Mouse (Mus musculus) E14TG2a.4 (cell line): Measurements from ENCODE around the gene Timm8a2.

Experiments used
- H3K27me3 ChIP-seq: 2 replicates; pipeline ENCODE4 v1.6.1; 2014; ENCODE audit warnings: low read length, control low read depth; ENCODE audit not compliant: insufficient read depth
- H3K36me3 ChIP-seq: 2 replicates; pipeline ENCODE4 v1.6.1; 2014; ENCODE audit warnings: low read length, control low read depth; ENCODE audit not compliant: insufficient read depth
- H3K4me1 ChIP-seq: replicated peaks from 2 replicates; pipeline ENCODE4 v1.6.1; 2014; ENCODE audit warnings: low read depth, low read length, control low read depth
- H3K4me3 ChIP-seq: replicated peaks from 2 replicates; pipeline ENCODE4 v1.5.1; 2014; ENCODE audit warnings: mild to moderate bottlenecking, low read length
- H3K9me3 ChIP-seq: 2 replicates; pipeline ENCODE4 v1.6.1; 2014; ENCODE audit warnings: low read length, control low read depth
- CTCF ChIP-seq: conservative IDR thresholded peaks from 2 replicates; pipeline ENCODE4 v1.5.1; 2014; ENCODE audit warnings: low read length
- NANOG ChIP-seq: IDR thresholded peaks from 2 replicates; pipeline ENCODE4 v1.6.1; 2014; ENCODE audit warnings: borderline replicate concordance, low read length, mixed read lengths
- POU5F1 ChIP-seq: IDR thresholded peaks from 2 replicates; pipeline ENCODE4 v1.6.1; 2014; ENCODE audit warnings: low read length, borderline replicate concordance

Gene Timm8a2

GRCm38 (mm10) chr14:122017958-122018357, 16.5 kb upstream of the Timm8a2 start:
- Histone ChIP-seq H3K27me3 (no peaks in the 10 kb centered on the region), H3K4me1 (peaks cover 28% of the 10 kb centered on the region), H3K36me3 (peaks cover 56% of the 10 kb centered on the region), H3K4me3 (no peak overlapping the region), H3K9me3 (no peaks in the 10 kb centered on the region)
- no peak for TF ChIP-seq NANOG
- TF ChIP-seq POU5F1: no peak
- no peak for TF ChIP-seq CTCF

GRCm38 (mm10) chr14:122019389-122019788, 15.1 kb upstream of the Timm8a2 start:
- H3K36me3 ChIP-seq: peaks cover 61% of the 10 kb centered on the region
- H3K9me3 ChIP-seq: no peaks in the 10 kb centered on the region
- peaks cover 27% of the 10 kb centered on the region for H3K4me1 ChIP-seq
- no peak for TF ChIP-seq POU5F1
- no peak for TF ChIP-seq CTCF
- no peak for TF ChIP-seq NANOG
- H3K4me3 ChIP-seq: no peak overlapping the region
- H3K27me3 ChIP-seq: no peaks in the 10 kb centered on the region

- no peak for TF ChIP-seq POU5F1
- no peak for TF ChIP-seq NANOG
- TF ChIP-seq CTCF: no peak
- peaks cover 39% of the 10 kb centered on the region for H3K4me1 ChIP-seq
- H3K36me3 ChIP-seq: peaks cover 50% of the 10 kb centered on the region
- H3K27me3 ChIP-seq: no peaks in the 10 kb centered on the region
- no peak overlapping the region for H3K4me3 ChIP-seq
- H3K9me3 ChIP-seq: no peaks in the 10 kb centered on the region
These were observed 13.9 kb upstream of the Timm8a2 start for GRCm38 (mm10) chr14:122020567-122020966.

- no peak overlapping the region for H3K4me3 ChIP-seq
- no peak for TF ChIP-seq NANOG
- no peak for TF ChIP-seq POU5F1
- TF ChIP-seq CTCF: no peak
- no peaks in the 10 kb centered on the region for H3K9me3 ChIP-seq
- H3K27me3 ChIP-seq: no peaks in the 10 kb centered on the region
- peaks cover 50% of the 10 kb centered on the region for H3K4me1 ChIP-seq
- H3K36me3 ChIP-seq: peaks cover 42% of the 10 kb centered on the region
These were observed 11.4 kb upstream of the Timm8a2 start for GRCm38 (mm10) chr14:122023054-122023453.

- H3K36me3 ChIP-seq: peaks cover 34% of the 10 kb centered on the region
These were observed 10.5 kb upstream of the Timm8a2 start for GRCm38 (mm10) chr14:122023928-122024327.

GRCm38 (mm10) chr14:122028926-122029745, 5.3 kb upstream of the Timm8a2 start:
- Histone ChIP-seq H3K36me3 (no peaks in the 10 kb centered on the region), H3K4me1 (peaks cover 37% of the 10 kb centered on the region), H3K9me3 (no peaks in the 10 kb centered on the region), H3K4me3 (no peak overlapping the region), H3K27me3 (no peaks in the 10 kb centered on the region)
- TF ChIP-seq NANOG (no peak), CTCF (no peak), POU5F1 (no peak)

More at GRCm38 (mm10) chr14:122023928-122024327, 10.5 kb upstream of the Timm8a2 start:
- H3K9me3 ChIP-seq: no peaks in the 10 kb centered on the region
- peaks cover 53% of the 10 kb centered on the region for H3K4me1 ChIP-seq
- TF ChIP-seq NANOG (no peak), POU5F1 (no peak), CTCF (no peak)
- H3K4me3 ChIP-seq: no peak overlapping the region
- H3K27me3 ChIP-seq: no peaks in the 10 kb centered on the region

- TF ChIP-seq POU5F1: no peak
- no peak for TF ChIP-seq CTCF
- TF ChIP-seq NANOG: no peak
- Histone ChIP-seq H3K4me3 (no peak overlapping the region), H3K9me3 (no peaks in the 10 kb centered on the region), H3K36me3 (no peaks in the 10 kb centered on the region), H3K4me1 (peaks cover 37% of the 10 kb centered on the region), H3K27me3 (no peaks in the 10 kb centered on the region)
These were observed 4.6 kb upstream of the Timm8a2 start for GRCm38 (mm10) chr14:122029851-122030250.

- Histone ChIP-seq H3K36me3 (no peaks in the 10 kb centered on the region), H3K4me3 (no peak overlapping the region), H3K4me1 (peaks cover 24% of the 10 kb centered on the region), H3K27me3 (no peaks in the 10 kb centered on the region), H3K9me3 (no peaks in the 10 kb centered on the region)
- no peak for TF ChIP-seq NANOG
- no peak for TF ChIP-seq CTCF
- no peak for TF ChIP-seq POU5F1
These were observed 2.4 kb upstream of the Timm8a2 start for GRCm38 (mm10) chr14:122032045-122032444.
